Mouse (Mus musculus): Measurements from ENCODE around the gene Dbh.

DNA sequence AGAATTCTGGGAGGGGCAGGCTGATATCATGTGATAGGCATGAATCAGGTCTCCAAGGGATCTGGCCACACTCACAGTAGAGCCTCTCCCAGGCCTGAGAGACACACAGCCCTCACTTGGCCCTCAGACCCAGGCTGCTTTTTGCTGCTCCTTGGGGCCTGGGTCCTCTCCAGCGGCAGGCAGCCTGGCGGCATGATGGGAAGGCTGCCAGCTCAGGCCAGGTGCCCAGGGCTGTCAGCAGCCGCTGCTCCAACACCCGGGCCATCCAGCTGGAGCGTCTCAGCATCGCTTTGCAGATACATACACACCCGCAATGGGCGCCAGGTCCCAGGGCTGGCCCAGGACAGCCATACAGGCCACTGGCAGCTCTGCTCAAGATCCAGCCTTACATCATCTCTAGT, 44.8 kb upstream of the Dbh start:
- TF ChIP-seq CTCF (IDR thresholded peaks at IDR 0.05; ENCODE audit: borderline replicate concordance, insufficient read depth, low read length) (no peak), POLR2A (IDR thresholded peaks at IDR 0.05; ENCODE audit: low read depth, low read length) (no peak)
